Mouse (Mus musculus) midbrain, embryonic 13.5 days (tissue): ENCODE results near the gene Ctsw. TPM values are rescaled to one million over a fixed set of nuclear protein-coding genes. Genes with fewer than 3 reads are reported as not detected.
A peak's percentile ranks its signal among the peaks of the same experiment; 100 is the strongest.

Experiments
- ATAC-seq: fragments of 200-750 bp; cut with Nextera tagmentation; 2 replicates; pipeline ENCODE4 v1.8.0; 2017; ENCODE audit warnings: mild to moderate bottlenecking, moderate TSS enrichment, moderate library complexity
- H3K27ac ChIP-seq: fragments of 300-500 bp; sonication (generic); 2 replicates; pipeline ENCODE4 v1.5.1; 2015; ENCODE audit warnings: inconsistent platforms, mild to moderate bottlenecking, moderate library complexity
- H3K27me3 ChIP-seq: fragments of 300-500 bp; sonication (generic); 2 replicates; pipeline ENCODE4 v1.6.1; 2015; ENCODE audit warnings: mild to moderate bottlenecking, inconsistent platforms
- H3K36me3 ChIP-seq: fragments of 300-500 bp; sonication (generic); 2 replicates; pipeline ENCODE4 v1.6.1; 2015; ENCODE audit warnings: mild to moderate bottlenecking, inconsistent platforms
- H3K4me1 ChIP-seq: fragments of 300-500 bp; sonication (generic); replicated peaks from 2 replicates; pipeline ENCODE4 v1.6.1; 2015; ENCODE audit warnings: inconsistent platforms
- H3K4me2 ChIP-seq: fragments of 300-500 bp; sonication (generic); replicated peaks from 2 replicates; pipeline ENCODE4 v1.6.1; 2015; ENCODE audit warnings: moderate library complexity, mild to moderate bottlenecking, inconsistent platforms
- H3K4me3 ChIP-seq: fragments of 300-500 bp; sonication (generic); replicated peaks from 2 replicates; pipeline ENCODE4 v1.5.1; 2015; ENCODE audit warnings: mild to moderate bottlenecking, inconsistent platforms
- H3K9ac ChIP-seq: fragments of 300-500 bp; sonication (generic); replicated peaks from 2 replicates; pipeline ENCODE4 v1.6.1; 2015; ENCODE audit warnings: mild to moderate bottlenecking, inconsistent platforms
- H3K9me3 ChIP-seq: fragments of 300-500 bp; sonication (generic); 2 replicates; pipeline ENCODE4 v1.6.1; 2016; ENCODE audit warnings: mild to moderate bottlenecking, inconsistent platforms
- WGBS: fragments of 180-500 bp; shearing (Covaris S2); methylation state at CpG from one replicate; pipeline ENCODE4 v1.1.7; 2015; 5-methylcytosine and 5-hydroxymethylcytosine counted together
- polyA plus RNA-seq: library from polyadenylated mRNA; unstranded; fragments of >200 nt; fragmentation: Nextera tagmentation; extraction: Ambion mirVana; gene quantifications from 2 replicates; pipeline ENCODE4 v1.2.1, GENCODE M21; 2015

Gene Ctsw
- 5.2 and 5.7 TPM in 2 replicates for polyA plus RNA-seq

- ATAC-seq: no peak
- 65% methylated on average over 5 of the region's 5 CpGs for WGBS
- H3K4me1 ChIP-seq: peaks cover 24% of the 10 kb centered on the region
- H3K4me2 ChIP-seq: no peak within 1 kb of the TSS
- no peak within 1 kb of the TSS for H3K4me3 ChIP-seq
- H3K27me3 ChIP-seq: no peaks in the 10 kb centered on the region
- peaks cover 41% of the 10 kb centered on the region for H3K36me3 ChIP-seq
- H3K9ac ChIP-seq: no peak within 1 kb of the TSS
- no peak within 1 kb of the TSS for H3K27ac ChIP-seq
- H3K9me3 ChIP-seq: no peaks in the 10 kb centered on the region
Observed at GRCm38 (mm10) chr19:5468374-5468773, at the start of gene Ctsw. Ctsw (minus strand) TSS chr19:5468507.

GRCm38 (mm10) chr19:5516906-5517505 is 48.7 kb upstream of the Ctsw start:
- no peak for ATAC-seq
- WGBS: 81% methylated on average over 8 of the region's 8 CpGs
- H3K4me2 ChIP-seq: no peak overlapping the region
- H3K9ac ChIP-seq: no peak overlapping the region
- H3K9me3 ChIP-seq: no peaks in the 10 kb centered on the region
- peaks cover 6% of the 10 kb centered on the region for H3K4me1 ChIP-seq
- no peaks in the 10 kb centered on the region for H3K36me3 ChIP-seq
- H3K27me3 ChIP-seq: no peaks in the 10 kb centered on the region
- no peak overlapping the region for H3K27ac ChIP-seq
- no peak overlapping the region for H3K4me3 ChIP-seq

- Histone ChIP-seq H3K27ac (no peak overlapping the region), H3K27me3 (no peaks in the 10 kb centered on the region), H3K4me2 (no peak overlapping the region), H3K36me3 (no peaks in the 10 kb centered on the region), H3K9ac (no peak overlapping the region), H3K9me3 (no peaks in the 10 kb centered on the region), H3K4me1 (peaks cover 9% of the 10 kb centered on the region), H3K4me3 (no peak overlapping the region)
- ATAC-seq: no peak
- 71% methylated on average over 7 of the region's 7 CpGs for WGBS
Observed at GRCm38 (mm10) chr19:5515840-5516777, 47.8 kb upstream of the Ctsw start.

GRCm38 (mm10) chr19:5513005-5513349 is 44.7 kb upstream of the Ctsw start:
- H3K36me3 ChIP-seq: no peaks in the 10 kb centered on the region
- ATAC-seq: no peak
- H3K4me3 ChIP-seq: no peak overlapping the region
- no peak overlapping the region for H3K4me2 ChIP-seq
- no peak overlapping the region for H3K27ac ChIP-seq
- peaks cover 26% of the 10 kb centered on the region for H3K4me1 ChIP-seq
- no peak overlapping the region for H3K9ac ChIP-seq
- no peaks in the 10 kb centered on the region for H3K27me3 ChIP-seq
- 90% methylated on average over 3 of the region's 3 CpGs for WGBS
- no peaks in the 10 kb centered on the region for H3K9me3 ChIP-seq

GRCm38 (mm10) chr19:5512091-5513004 is 44.0 kb upstream of the Ctsw start:
- no peak for ATAC-seq
- Histone ChIP-seq H3K9me3 (no peaks in the 10 kb centered on the region), H3K9ac (no peak overlapping the region), H3K4me1 (peaks cover 26% of the 10 kb centered on the region), H3K27ac (no peak overlapping the region), H3K36me3 (no peaks in the 10 kb centered on the region), H3K27me3 (no peaks in the 10 kb centered on the region), H3K4me2 (no peak overlapping the region), H3K4me3 (no peak overlapping the region)
- 80% methylated on average over 12 of the region's 12 CpGs for WGBS

GRCm38 (mm10) chr19:5511074-5511632 is 42.8 kb upstream of the Ctsw start:
- Histone ChIP-seq H3K27ac (0 out of 2 replicates have a peak overlapping the region, but pooled peaks have one; percentile 9), H3K4me2 (peak overlapping the region; percentile 79), H3K27me3 (no peaks in the 10 kb centered on the region), H3K4me3 (peak overlapping the region; percentile 54), H3K9me3 (no peaks in the 10 kb centered on the region), H3K36me3 (no peaks in the 10 kb centered on the region), H3K4me1 (peaks cover 26% of the 10 kb centered on the region), H3K9ac (peak overlapping the region; percentile 64)
- no peak for ATAC-seq
- WGBS: 53% methylated on average over 15 of the region's 15 CpGs

- Histone ChIP-seq H3K9ac (peak within 1 kb of the TSS; percentile 66), H3K9me3 (no peaks in the 10 kb centered on the region), H3K36me3 (no peaks in the 10 kb centered on the region), H3K27ac (peak within 1 kb of the TSS; percentile 77), H3K4me1 (peaks cover 26% of the 10 kb centered on the region), H3K27me3 (no peaks in the 10 kb centered on the region), H3K4me3 (peak within 1 kb of the TSS; percentile 54), H3K4me2 (peak within 1 kb of the TSS; percentile 79)
- ATAC-seq: peak; percentile 100
- WGBS: 2% methylated on average over 47 of the region's 47 CpGs
Observed at GRCm38 (mm10) chr19:5510031-5511026, 42.0 kb upstream of the Ctsw start, which contains the start of gene Snx32. Snx32 (minus strand) TSS chr19:5510538.

GRCm38 (mm10) chr19:5503687-5504086 is 35.4 kb upstream of the Ctsw start, which contains the start of gene 1700020D05Rik:
1700020D05Rik (minus strand) TSS chr19:5503787.
- peaks cover 10% of the 10 kb centered on the region for H3K36me3 ChIP-seq
- no peak within 1 kb of the TSS for H3K9ac ChIP-seq
- H3K27me3 ChIP-seq: no peaks in the 10 kb centered on the region
- no peaks in the 10 kb centered on the region for H3K9me3 ChIP-seq
- no peak for ATAC-seq
- no peak within 1 kb of the TSS for H3K4me2 ChIP-seq
- 67% methylated on average over 16 of the region's 17 CpGs for WGBS
- H3K4me3 ChIP-seq: no peak within 1 kb of the TSS
- H3K4me1 ChIP-seq: peaks cover under 1% of the 10 kb centered on the region; the same call in 1 of the 2 replicates
- H3K27ac ChIP-seq: no peak within 1 kb of the TSS

- H3K27me3 ChIP-seq: no peaks in the 10 kb centered on the region
- H3K27ac ChIP-seq: no peak overlapping the region
- peaks cover 42% of the 10 kb centered on the region for H3K36me3 ChIP-seq
- H3K4me1 ChIP-seq: no peaks in the 10 kb centered on the region
- ATAC-seq: no peak
- H3K9me3 ChIP-seq: no peaks in the 10 kb centered on the region
- 89% methylated on average over 2 of the region's 2 CpGs for WGBS
- no peak overlapping the region for H3K4me2 ChIP-seq
- H3K9ac ChIP-seq: no peak overlapping the region
- no peak overlapping the region for H3K4me3 ChIP-seq
Observed at GRCm38 (mm10) chr19:5500330-5500875, 32.1 kb upstream of the Ctsw start.

GRCm38 (mm10) chr19:5496052-5496370 is 27.7 kb upstream of the Ctsw start:
- H3K27ac ChIP-seq: no peak overlapping the region
- 83% methylated on average over 16 of the region's 16 CpGs for WGBS
- H3K9me3 ChIP-seq: no peaks in the 10 kb centered on the region
- no peak for ATAC-seq
- no peak overlapping the region for H3K4me3 ChIP-seq
- H3K4me1 ChIP-seq: peaks cover 19% of the 10 kb centered on the region
- peaks cover 68% of the 10 kb centered on the region for H3K36me3 ChIP-seq
- H3K27me3 ChIP-seq: no peaks in the 10 kb centered on the region
- no peak overlapping the region for H3K4me2 ChIP-seq
- no peak overlapping the region for H3K9ac ChIP-seq
